Mouse (Mus musculus) small intestine, adult 2 months (tissue): ENCODE results near the gene Prdm2.

Source experiments
- CTCF ChIP-seq: fragments of 200-500 bp; IDR thresholded peaks from 2 replicates; pipeline ENCODE4 v1.5.1; 2012; ENCODE audit warnings: low read depth, mild to moderate bottlenecking, control low read depth, inconsistent platforms, low read length, moderate library complexity, mixed read lengths; ENCODE audit not compliant: insufficient replicate concordance, insufficient read length; ENCODE audit errors: extremely low read depth
- POLR2A ChIP-seq: fragments of 200-500 bp; IDR thresholded peaks from 2 replicates; pipeline ENCODE4 v1.6.1; 2012; ENCODE audit warnings: low read depth, mild to moderate bottlenecking, control low read depth, inconsistent platforms, low read length, moderate library complexity

DNA sequence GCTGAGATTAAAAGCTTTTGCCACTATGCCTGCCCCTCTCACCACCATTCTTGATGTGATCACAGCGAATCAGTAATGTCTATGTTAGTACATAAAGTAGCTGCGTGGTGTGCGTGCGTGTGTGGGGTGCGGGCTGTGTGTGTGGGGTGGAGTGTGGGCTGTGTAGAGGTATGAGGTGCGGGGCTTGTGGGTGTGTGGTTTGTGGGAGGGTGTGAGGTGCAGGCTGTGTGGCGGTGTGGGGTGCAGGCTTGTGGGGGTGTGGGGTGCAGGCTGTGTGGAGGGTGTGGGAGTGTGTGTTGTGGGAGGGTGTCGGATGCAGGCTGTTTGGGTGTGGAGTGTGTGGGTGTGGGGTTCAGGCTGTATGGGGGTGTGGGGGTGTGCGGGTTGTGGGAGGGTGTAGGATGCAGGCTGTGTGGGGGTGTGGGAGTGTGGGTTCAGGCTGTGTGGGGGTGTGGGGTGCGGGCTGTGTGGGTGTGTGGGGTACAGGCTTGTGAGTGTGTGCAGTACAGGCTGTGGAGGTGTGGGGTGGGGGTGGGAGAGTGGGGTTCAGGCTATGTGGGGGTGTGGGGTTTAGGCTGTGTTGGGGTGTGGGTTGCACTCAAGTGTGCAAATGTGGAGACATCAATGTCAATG, 19.1 kb upstream of the Prdm2 start:
- TF ChIP-seq POLR2A (no peak), CTCF (no peak)
